Mouse (Mus musculus): ENCODE measurements around the gene Tpm1.

The Tpm1 gene

GRCm38 (mm10) chr9:67028133-67028724 lies 21.0 kb downstream of the Tpm1 start:
- in situ Hi-C loops (cut with MboI, MseI), result no loop called here

- in situ Hi-C loops (cut with MboI, MseI), result no loop called here
These were observed 22.3 kb downstream of the Tpm1 start for GRCm38 (mm10) chr9:67026890-67027289.

- in situ Hi-C loops (cut with MboI, MseI), result no loop called here
These were observed 23.1 kb downstream of the Tpm1 start for GRCm38 (mm10) chr9:67026061-67026460.

- in situ Hi-C loops (cut with MboI, MseI), result no loop called here
These were observed 24.1 kb downstream of the Tpm1 start for GRCm38 (mm10) chr9:67024889-67025692.

- in situ Hi-C loops (cut with MboI, MseI), result no loop called here
These were observed 25.8 kb downstream of the Tpm1 start for GRCm38 (mm10) chr9:67023371-67023770.

GRCm38 (mm10) chr9:67020063-67020462 lies 29.1 kb downstream of the Tpm1 start:
- in situ Hi-C loops (cut with MboI, MseI), result no loop called here

GRCm38 (mm10) chr9:67013501-67013900 lies 35.7 kb downstream of the Tpm1 start:
- in situ Hi-C loops (cut with MboI, MseI), result no loop called here

GRCm38 (mm10) chr9:67012470-67012869 lies 36.7 kb downstream of the Tpm1 start:
- in situ Hi-C loops (cut with MboI, MseI), result no loop called here

- in situ Hi-C loops (cut with MboI, MseI), result no loop called here
These were observed 37.7 kb downstream of the Tpm1 start for GRCm38 (mm10) chr9:67011483-67011882.

- in situ Hi-C loops (cut with MboI, MseI), result no loop called here
These were observed 40.4 kb downstream of the Tpm1 start for GRCm38 (mm10) chr9:67008781-67009180.

- in situ Hi-C loops (cut with MboI, MseI), result no loop called here
These were observed 42.8 kb downstream of the Tpm1 start for GRCm38 (mm10) chr9:67006376-67006775.

- in situ Hi-C loops (cut with MboI, MseI), result no loop called here
These were observed 44.0 kb downstream of the Tpm1 start for GRCm38 (mm10) chr9:67005161-67005742.

GRCm38 (mm10) chr9:67003656-67004055 lies 45.5 kb downstream of the Tpm1 start:
- in situ Hi-C loops (cut with MboI, MseI), result no loop called here

- in situ Hi-C loops (cut with MboI, MseI), result no loop called here
These were observed 46.0 kb downstream of the Tpm1 start for GRCm38 (mm10) chr9:67003156-67003555.

- in situ Hi-C loops (cut with MboI, MseI), result no loop called here
These were observed 47.7 kb downstream of the Tpm1 start for GRCm38 (mm10) chr9:67001506-67001905.

GRCm38 (mm10) chr9:67001050-67001449 lies 48.2 kb downstream of the Tpm1 start:
- in situ Hi-C loops (cut with MboI, MseI), result no loop called here

GRCm38 (mm10) chr9:66999698-67000097 lies 49.5 kb downstream of the Tpm1 start:
- in situ Hi-C loops (cut with MboI, MseI), result loop anchor here (5.0 kb wide), 1 partner anchor 43 kb away; no protein-coding TSS in a partner anchor

GRCm38 (mm10) chr9:66991750-66992410 lies 57.3 kb downstream of the Tpm1 start:
- in situ Hi-C loops (cut with MboI, MseI), result no loop called here

- in situ Hi-C loops (cut with MboI, MseI), result no loop called here
These were observed 58.0 kb downstream of the Tpm1 start for GRCm38 (mm10) chr9:66991021-66991749.

GRCm38 (mm10) chr9:66990046-66990445 lies 59.2 kb downstream of the Tpm1 start:
- in situ Hi-C loops (cut with MboI, MseI), result no loop called here

- in situ Hi-C loops (cut with MboI, MseI), result no loop called here
These were observed 59.6 kb downstream of the Tpm1 start for GRCm38 (mm10) chr9:66989581-66989980.

Data from T-helper 2 cell (primary cell).